Mouse (Mus musculus) spleen, postnatal 36 days (tissue): Measurements from ENCODE around the gene Mrc2.
A peak's percentile ranks its signal among the peaks of the same experiment; 100 is the strongest.

ENCODE experiments used
- DNase-seq, 2 experiments: peaks; one replicate each; pipeline ENCODE4 v3.0.0; 2022; ENCODE audit warnings: low spot score in 2 of 2, mixed read lengths in 1 of 2

Gene Mrc2

GRCm38 (mm10) chr11:105292124-105293071 lies at the start of gene Mrc2:
Mrc2 (plus strand) TSS chr11:105292643.
- DNase-seq = no peak

- DNase-seq = no peak
Measured at GRCm38 (mm10) chr11:105246369-105246768, 46.1 kb upstream of the Mrc2 start.

- no peak for DNase-seq
Measured at GRCm38 (mm10) chr11:105246785-105247184, 45.7 kb upstream of the Mrc2 start.

- DNase-seq = no peak
Measured at GRCm38 (mm10) chr11:105247321-105247720, 45.1 kb upstream of the Mrc2 start.

GRCm38 (mm10) chr11:105259733-105260132 lies 32.7 kb upstream of the Mrc2 start:
- DNase-seq = no peak

GRCm38 (mm10) chr11:105261116-105261515 lies 31.3 kb upstream of the Mrc2 start:
- DNase-seq = no peak

- no peak for DNase-seq
Measured at GRCm38 (mm10) chr11:105261601-105262351, 30.7 kb upstream of the Mrc2 start.

- DNase-seq = no peak
Measured at GRCm38 (mm10) chr11:105264506-105264905, 27.9 kb upstream of the Mrc2 start.

GRCm38 (mm10) chr11:105264988-105265387 lies 27.5 kb upstream of the Mrc2 start:
- no peak for DNase-seq

- peak in 1 of 2 experiments; percentile 8 for DNase-seq
Measured at GRCm38 (mm10) chr11:105270155-105270554, 22.3 kb upstream of the Mrc2 start.

GRCm38 (mm10) chr11:105280456-105280855 lies 12.0 kb upstream of the Mrc2 start:
- no peak for DNase-seq

GRCm38 (mm10) chr11:105281291-105281690 lies 11.2 kb upstream of the Mrc2 start:
- DNase-seq = no peak

- DNase-seq = no peak
Measured at GRCm38 (mm10) chr11:105281763-105282459, 10.5 kb upstream of the Mrc2 start.

- DNase-seq = no peak
Measured at GRCm38 (mm10) chr11:105282460-105282859, 10.0 kb upstream of the Mrc2 start.

- DNase-seq = no peak
Measured at GRCm38 (mm10) chr11:105283016-105283415, 9.4 kb upstream of the Mrc2 start.

GRCm38 (mm10) chr11:105285720-105286119 lies 6.7 kb upstream of the Mrc2 start:
- no peak for DNase-seq

GRCm38 (mm10) chr11:105289403-105289802 lies 3.0 kb upstream of the Mrc2 start:
- no peak for DNase-seq

- no peak for DNase-seq
Measured at GRCm38 (mm10) chr11:105291681-105292123, 741 bp upstream of the Mrc2 start.

GRCm38 (mm10) chr11:105293101-105293581 lies 698 bp downstream of the Mrc2 start:
- DNase-seq = no peak

GRCm38 (mm10) chr11:105293901-105294494 lies 1.6 kb downstream of the Mrc2 start:
- no peak for DNase-seq

- no peak for DNase-seq
Measured at GRCm38 (mm10) chr11:105296084-105296483, 3.6 kb downstream of the Mrc2 start.
